12 mouse cellular contexts compared by ENCODE assay signal in genomic region chr7:82838965-82839675, GRCm38 (mm10). TPM values are rescaled to one million over a fixed set of nuclear protein-coding genes. Genes with fewer than 3 reads are reported as not detected.
A peak's percentile ranks its signal among the peaks of the same experiment; 100 is the strongest.
DNase-seq lines count a peak whose midpoint lies in the region; ATAC-seq and TF ChIP-seq lines count a peak whose summit lies in the region.
"Had no signal": no experiment of that assay in that cellular context is flagged by ENCODE, and none has a peak within 500 bp of the region (broad histone marks: within the 10 kb centered on the region; RNA-seq: fewer than 3 reads in every experiment).

No protein-coding gene starts in this region.

- peak overlapping the region; percentile 69 for H3K27ac ChIP-seq in intestine, embryonic 14.5 days (ENCODE audit: low read depth)
- no peak overlapping the region for H3K27ac ChIP-seq in intestine, postnatal 0 days (ENCODE audit: low read depth, low read length)
- H3K27ac ChIP-seq: heart, embryonic 10.5 days had no signal

- H3K27me3 ChIP-seq in intestine, embryonic 14.5 days (replicated peaks; ENCODE audit: control insufficient read depth, insufficient read depth, low read length) = no peaks in the 10 kb centered on the region
- no peaks in the 10 kb centered on the region for H3K27me3 ChIP-seq in intestine, postnatal 0 days (replicated peaks; ENCODE audit: control insufficient read depth, insufficient read depth, low read length)

- WGBS in intestine, embryonic 14.5 days = 26% methylated on average over 11 of the region's 11 CpGs
- WGBS in intestine, postnatal 0 days = 44% methylated on average over 11 of the region's 11 CpGs

- no peak for DNase-seq in intestine, embryonic 14.5 days (ENCODE audit: low spot score)
- peak; percentile 32 for DNase-seq in Muller cell, postnatal 12 days (ENCODE audit: inconsistent ontology term)
- DNase-seq in brain, adult 2 months (ENCODE audit: low read depth, low spot score) = peak; percentile 39
- peak; percentile 28 for DNase-seq in lung, postnatal 25 days (ENCODE audit: low spot score)
- no peak for DNase-seq in urinary bladder, adult 18-20 months (ENCODE audit: low spot score in 2 of 2)
- DNase-seq: kidney, adult 2 months; right cerebral cortex, postnatal 25 days; thymus, adult 18-20 months had no signal

- no peak overlapping the region for H3K4me2 ChIP-seq in intestine, embryonic 14.5 days (ENCODE audit: low read length)
- no peak overlapping the region for H3K4me2 ChIP-seq in intestine, postnatal 0 days (replicated peaks; ENCODE audit: low read depth)

- H3K9ac ChIP-seq in intestine, embryonic 14.5 days (ENCODE audit: low read length) = no peak overlapping the region
- no peak overlapping the region for H3K9ac ChIP-seq in intestine, postnatal 0 days (ENCODE audit: low read depth, low read length)

- ATAC-seq in intestine, embryonic 14.5 days (replicated peaks; ENCODE audit: low FRiP score, low TSS enrichment, low read depth) = peak; percentile 58; the same call in 1 of the 2 replicates
- ATAC-seq in intestine, postnatal 0 days = no peak
- ATAC-seq in monocyte, adult 5-6 weeks (replicated peaks; ENCODE audit: insufficient number of reproducible peaks, low FRiP score, low TSS enrichment, poor library complexity, severe bottlenecking) = no peak
- ATAC-seq: activated CD4-positive, CD25-positive, alpha-beta regulatory T cell, adult 4 months had no signal

- no peaks in the 10 kb centered on the region for H3K36me3 ChIP-seq in intestine, embryonic 14.5 days (ENCODE audit: control insufficient read depth, insufficient read depth, low read length)
- H3K36me3 ChIP-seq in intestine, postnatal 0 days (ENCODE audit: control insufficient read depth, insufficient read depth) = no peaks in the 10 kb centered on the region
- H3K36me3 ChIP-seq: heart, embryonic 10.5 days had no signal

- no peak overlapping the region for H3K4me3 ChIP-seq in intestine, embryonic 14.5 days (ENCODE audit: low read depth, low read length)
- no peak overlapping the region for H3K4me3 ChIP-seq in intestine, postnatal 0 days (ENCODE audit: low read depth, low read length)
- H3K4me3 ChIP-seq: heart, embryonic 10.5 days had no signal

- H3K4me1 ChIP-seq in intestine, embryonic 14.5 days (replicated peaks; ENCODE audit: control insufficient read depth, insufficient read depth, low read length) = peaks cover 17% of the 10 kb centered on the region
- no peaks in the 10 kb centered on the region for H3K4me1 ChIP-seq in intestine, postnatal 0 days (replicated peaks; ENCODE audit: control insufficient read depth, insufficient read depth, low read length)
- H3K4me1 ChIP-seq: heart, embryonic 10.5 days had no signal

- no peak for TF ChIP-seq CTCF in intestine, postnatal 0 days (IDR thresholded peaks at IDR 0.05; ENCODE audit: low read depth)

- no peaks in the 10 kb centered on the region for H3K9me3 ChIP-seq in intestine, embryonic 14.5 days (ENCODE audit: control insufficient read depth, low read length)
- H3K9me3 ChIP-seq in intestine, postnatal 0 days (ENCODE audit: control insufficient read depth) = no peaks in the 10 kb centered on the region
- H3K9me3 ChIP-seq: heart, embryonic 10.5 days had no signal

RNA-seq across cellular contexts. Expression of gene Mex3b, which starts 28.0 kb away (rescaled TPM):
- polyA plus RNA-seq in intestine, embryonic 14.5 days (2014; fragmentation: Nextera tagmentation; extraction: Ambion mirVana) = 11.8 and 14.1 TPM in 2 replicates
- polyA plus RNA-seq in intestine, postnatal 0 days (2015; fragmentation: Nextera tagmentation; extraction: Ambion mirVana) = 2.3 and 2.8 TPM in 2 replicates
- total RNA-seq in monocyte, adult 5-6 weeks (2017) = 3.3 to 3.8 TPM (median 3.8 TPM) in 3 replicates

Comparison
In these comparisons a context has a peak if more than half of its experiments do, and no peak if none do; other contexts are left out.
1. DNase-seq: peak in Muller cell, postnatal 12 days (single experiment), brain, adult 2 months (single experiment) and lung, postnatal 25 days (single experiment); none in intestine, embryonic 14.5 days (single experiment) and urinary bladder, adult 18-20 months (0 of 2).